Mouse (Mus musculus) CD4-positive, CD25-positive, alpha-beta regulatory T cell, adult 2 months (primary cell): Measurements from ENCODE around the gene Olfr1474.
"Not testable (repeated sequence)": the region's sequence is repeated elsewhere in the genome, so short reads cannot be mapped to it uniquely, and the experiment has no call there.

ENCODE experiments used
- DNase-seq: peaks from one replicate; pipeline ENCODE4 v3.0.0-alpha.2; 2012; ENCODE audit warnings: low read depth, low spot score

The Olfr1474 gene

GRCm38 (mm10) chr19:13469265-13469664 is at the start of gene Olfr1474:
Gene Olfr1474 (plus strand): TSS chr19:13469565.
- not testable (repeated sequence) for DNase-seq

GRCm38 (mm10) chr19:13443109-13443508 is 26.3 kb upstream of the Olfr1474 start, which contains the start of gene Olfr1471:
Gene Olfr1471 (plus strand): TSS chr19:13443409.
- not testable (repeated sequence) for DNase-seq

- no peak for DNase-seq
These were observed 13.4 kb upstream of the Olfr1474 start, which contains the start of gene Olfr1472 for GRCm38 (mm10) chr19:13455986-13456385. Gene Olfr1472 (minus strand): TSS chr19:13456086.

GRCm38 (mm10) chr19:13480096-13480495 is 10.7 kb downstream of the Olfr1474 start, which contains the start of gene Olfr1475:
Gene Olfr1475 (minus strand): TSS chr19:13480196.
- DNase-seq: no peak

- no peak for DNase-seq
These were observed 30.9 kb downstream of the Olfr1474 start, which contains the start of gene Olfr1477 for GRCm38 (mm10) chr19:13500246-13500645. Gene Olfr1477 (plus strand): TSS chr19:13500546.
